Comparison of ENCODE assay signal across 18 mouse cellular contexts in genomic region chr4:78142088-78142766, GRCm38 (mm10).
A peak's percentile ranks its signal among the peaks of the same experiment; 100 is the strongest.
DNase-seq lines count a peak whose midpoint lies in the region; ATAC-seq and TF ChIP-seq lines count a peak whose summit lies in the region.
"Had no signal": no experiment of that assay in that cellular context is flagged by ENCODE, and none has a peak within 500 bp of the region (broad histone marks: within the 10 kb centered on the region; RNA-seq: fewer than 3 reads in every experiment).

No protein-coding gene starts in this region.

- H3K9ac ChIP-seq in heart, embryonic 12.5 days = no peak overlapping the region
- H3K9ac ChIP-seq in forebrain, embryonic 16.5 days (replicated peaks; ENCODE audit: low read depth, low read length) = no peak overlapping the region
- H3K9ac ChIP-seq in hindbrain, postnatal 0 days (replicated peaks; ENCODE audit: low read length) = no peak overlapping the region
- H3K9ac ChIP-seq in neural tube, embryonic 12.5 days = no peak overlapping the region
- H3K9ac ChIP-seq: embryonic facial prominence, embryonic 13.5 days; limb, embryonic 13.5 days; liver, embryonic 14.5 days had no signal

- 69% methylated on average over 3 of the region's 3 CpGs for WGBS in heart, embryonic 12.5 days
- WGBS in forebrain, embryonic 16.5 days = 17% methylated on average over 3 of the region's 3 CpGs
- 36% methylated on average over 3 of the region's 3 CpGs for WGBS in hindbrain, postnatal 0 days
- 46% methylated on average over 3 of the region's 3 CpGs for WGBS in neural tube, embryonic 12.5 days

- no peak overlapping the region for H3K4me3 ChIP-seq in heart, embryonic 12.5 days
- no peak overlapping the region for H3K4me3 ChIP-seq in forebrain, embryonic 16.5 days (replicated peaks; ENCODE audit: low read length)
- H3K4me3 ChIP-seq in hindbrain, postnatal 0 days (ENCODE audit: low read length) = no peak overlapping the region
- H3K4me3 ChIP-seq in neural tube, embryonic 12.5 days = no peak overlapping the region
- H3K4me3 ChIP-seq: embryonic facial prominence, embryonic 13.5 days; gastrocnemius, adult 2 months; heart, adult 2 months; limb, embryonic 13.5 days had no signal

- no peaks in the 10 kb centered on the region for H3K9me3 ChIP-seq in heart, embryonic 12.5 days (replicated peaks)
- no peaks in the 10 kb centered on the region for H3K9me3 ChIP-seq in forebrain, embryonic 16.5 days (ENCODE audit: control insufficient read depth, low read length)
- H3K9me3 ChIP-seq in hindbrain, postnatal 0 days (ENCODE audit: low read length) = no peaks in the 10 kb centered on the region
- no peaks in the 10 kb centered on the region for H3K9me3 ChIP-seq in neural tube, embryonic 12.5 days
- H3K9me3 ChIP-seq: embryonic facial prominence, embryonic 13.5 days; limb, embryonic 13.5 days had no signal

- H3K4me2 ChIP-seq in heart, embryonic 12.5 days = no peak overlapping the region
- H3K4me2 ChIP-seq in forebrain, embryonic 16.5 days (ENCODE audit: low read length) = no peak overlapping the region
- no peak overlapping the region for H3K4me2 ChIP-seq in hindbrain, postnatal 0 days (ENCODE audit: low read depth, low read length)
- no peak overlapping the region for H3K4me2 ChIP-seq in neural tube, embryonic 12.5 days (replicated peaks)
- H3K4me2 ChIP-seq: embryonic facial prominence, embryonic 13.5 days; limb, embryonic 13.5 days had no signal

- no peak for TF ChIP-seq CTCF in hindbrain, postnatal 0 days (IDR thresholded peaks at IDR 0.05; ENCODE audit: low read depth)

- no peak for ATAC-seq in heart, embryonic 12.5 days (ENCODE audit: insufficient number of reproducible peaks, low FRiP score)
- ATAC-seq in forebrain, embryonic 16.5 days = 0 out of 2 replicates have a peak, but pooled peaks have one; percentile 31
- ATAC-seq in hindbrain, postnatal 0 days = no peak
- ATAC-seq in neural tube, embryonic 12.5 days (ENCODE audit: low FRiP score, low read depth) = peak; percentile 88

- H3K27ac ChIP-seq in heart, embryonic 12.5 days (ENCODE audit: poor library complexity, severe bottlenecking) = no peak overlapping the region
- H3K27ac ChIP-seq in forebrain, embryonic 16.5 days (ENCODE audit: low read length) = no peak overlapping the region
- no peak overlapping the region for H3K27ac ChIP-seq in hindbrain, postnatal 0 days
- H3K27ac ChIP-seq in neural tube, embryonic 12.5 days = no peak overlapping the region
- H3K27ac ChIP-seq: embryonic facial prominence, embryonic 13.5 days; gastrocnemius, adult 2 months; heart, adult 2 months; limb, embryonic 13.5 days; liver, embryonic 14.5 days had no signal

- H3K27me3 ChIP-seq in heart, embryonic 12.5 days (replicated peaks) = no peaks in the 10 kb centered on the region
- no peaks in the 10 kb centered on the region for H3K27me3 ChIP-seq in forebrain, embryonic 16.5 days (replicated peaks; ENCODE audit: control insufficient read depth, insufficient read depth, low read length)
- no peaks in the 10 kb centered on the region for H3K27me3 ChIP-seq in hindbrain, postnatal 0 days (ENCODE audit: insufficient read depth, low read length)
- no peaks in the 10 kb centered on the region for H3K27me3 ChIP-seq in neural tube, embryonic 12.5 days (replicated peaks)
- H3K27me3 ChIP-seq: embryonic facial prominence, embryonic 13.5 days; limb, embryonic 13.5 days had no signal

- no peaks in the 10 kb centered on the region for H3K36me3 ChIP-seq in heart, embryonic 12.5 days
- no peaks in the 10 kb centered on the region for H3K36me3 ChIP-seq in forebrain, embryonic 16.5 days (ENCODE audit: control insufficient read depth, insufficient read depth)
- no peaks in the 10 kb centered on the region for H3K36me3 ChIP-seq in hindbrain, postnatal 0 days (ENCODE audit: insufficient read depth, low read length)
- no peaks in the 10 kb centered on the region for H3K36me3 ChIP-seq in neural tube, embryonic 12.5 days
- H3K36me3 ChIP-seq: embryonic facial prominence, embryonic 13.5 days; limb, embryonic 13.5 days had no signal

- peak; percentile 78 for DNase-seq in heart, adult 11 months
- peak; percentile 20 for DNase-seq in hindbrain, postnatal 0 days (ENCODE audit: low spot score)
- DNase-seq in T-cell, adult 2 months (ENCODE audit: low spot score) = no peak
- no peak for DNase-seq in thymus, postnatal 0 days (ENCODE audit: low spot score)
- no peak for DNase-seq in frontal cortex, postnatal 25 days (ENCODE audit: low spot score in 2 of 2)
- DNase-seq: adrenal gland, postnatal 14 days; cerebellum, adult 2 months; gastrocnemius, adult 2 months; heart, adult 2 months; kidney, adult 2 months; kidney, postnatal 36 days; layer of hippocampus, adult 9-11 months had no signal

- no peaks in the 10 kb centered on the region for H3K4me1 ChIP-seq in heart, embryonic 12.5 days (replicated peaks)
- no peaks in the 10 kb centered on the region; the same call in 1 of the 2 replicates for H3K4me1 ChIP-seq in forebrain, embryonic 16.5 days (replicated peaks; ENCODE audit: control insufficient read depth, insufficient read depth, low read length)
- H3K4me1 ChIP-seq in hindbrain, postnatal 0 days (ENCODE audit: insufficient read depth, low read length) = no peaks in the 10 kb centered on the region
- 0 out of 2 replicates have a peak, but pooled peaks cover 5% of the 10 kb centered on the region for H3K4me1 ChIP-seq in neural tube, embryonic 12.5 days
- H3K4me1 ChIP-seq: embryonic facial prominence, embryonic 13.5 days; limb, embryonic 13.5 days had no signal

Comparison
In these comparisons a context has a peak if more than half of its experiments do, and no peak if none do; other contexts are left out.
1. DNase-seq: peak in heart, adult 11 months (single experiment) and hindbrain, postnatal 0 days (single experiment); none in T-cell, adult 2 months (single experiment), thymus, postnatal 0 days (single experiment) and frontal cortex, postnatal 25 days (0 of 2).
2. ATAC-seq: peak in forebrain, embryonic 16.5 days (single experiment) and neural tube, embryonic 12.5 days (single experiment); none in heart, embryonic 12.5 days (single experiment) and hindbrain, postnatal 0 days (single experiment).